Mouse (Mus musculus) embryonic facial prominence, embryonic 11.5 days (tissue): Measurements from ENCODE around the gene Gm7876. TPM values are rescaled to one million over a fixed set of nuclear protein-coding genes. Genes with fewer than 3 reads are reported as not detected.
"Not testable (repeated sequence)": the region's sequence is repeated elsewhere in the genome, so short reads cannot be mapped to it uniquely, and the experiment has no call there.

Source experiments
- ATAC-seq: fragments of 200-750 bp; cut with Nextera tagmentation; replicated peaks from 2 replicates; pipeline ENCODE4 v1.8.0; 2017; ENCODE audit warnings: low read depth; ENCODE audit not compliant: insufficient number of reproducible peaks, low FRiP score, low TSS enrichment
- DNase-seq: peaks from one replicate; pipeline ENCODE4 v3.0.0-alpha.2; 2015; ENCODE audit warnings: low spot score
- H3K27ac ChIP-seq: fragments of 300-500 bp; sonication (generic); replicated peaks from 2 replicates; pipeline ENCODE4 v1.5.1; 2014; ENCODE audit warnings: mild to moderate bottlenecking, low read depth, low read length, control low read depth
- H3K27me3 ChIP-seq: fragments of 300-500 bp; sonication (generic); 2 replicates; pipeline ENCODE4 v1.6.1; 2014; ENCODE audit warnings: mild to moderate bottlenecking, low read length, moderate library complexity, mixed read lengths; ENCODE audit not compliant: control insufficient read depth, insufficient read depth
- H3K36me3 ChIP-seq: fragments of 300-500 bp; sonication (generic); replicated peaks from 2 replicates; pipeline ENCODE4 v1.6.1; 2014; ENCODE audit warnings: low read depth, mild to moderate bottlenecking, low read length, moderate library complexity, mixed read lengths; ENCODE audit not compliant: control insufficient read depth, insufficient read depth
- H3K4me1 ChIP-seq: fragments of 300-500 bp; sonication (generic); 2 replicates; pipeline ENCODE4 v1.6.1; 2014; ENCODE audit warnings: low read length, mixed read lengths; ENCODE audit not compliant: control insufficient read depth, insufficient read depth
- H3K4me2 ChIP-seq: fragments of 300-500 bp; sonication (generic); 2 replicates; pipeline ENCODE4 v1.6.1; 2014; ENCODE audit warnings: low read depth, mild to moderate bottlenecking, control low read depth, low read length, moderate library complexity
- H3K4me3 ChIP-seq: fragments of 300-500 bp; sonication (generic); 2 replicates; pipeline ENCODE4 v1.5.1; 2014; ENCODE audit warnings: low read depth, low read length, control low read depth
- H3K9ac ChIP-seq: fragments of 300-500 bp; sonication (generic); replicated peaks from 2 replicates; pipeline ENCODE4 v1.6.1; 2014; ENCODE audit warnings: mild to moderate bottlenecking, control low read depth, low read length
- H3K9me3 ChIP-seq: fragments of 300-500 bp; sonication (generic); replicated peaks from 2 replicates; pipeline ENCODE4 v1.6.1; 2016; ENCODE audit warnings: mild to moderate bottlenecking, low read length, inconsistent platforms, mixed read lengths; ENCODE audit not compliant: control insufficient read depth
- WGBS: fragments of 180-500 bp; shearing (Covaris S2); extraction: QIAGEN DNeasy Blood & Tissue Kit; methylation state at CpG from one replicate; pipeline ENCODE4 v1.1.7; 2014; 5-methylcytosine and 5-hydroxymethylcytosine counted together
- polyA plus RNA-seq: library from polyadenylated mRNA; unstranded; fragments of >200 nt; fragmentation: Nextera tagmentation; extraction: Ambion mirVana; gene quantifications from 2 replicates; pipeline ENCODE4 v1.2.1, GENCODE M21; 2014

The Gm7876 gene
- polyA plus RNA-seq = not detected in 2 replicates

DNA sequence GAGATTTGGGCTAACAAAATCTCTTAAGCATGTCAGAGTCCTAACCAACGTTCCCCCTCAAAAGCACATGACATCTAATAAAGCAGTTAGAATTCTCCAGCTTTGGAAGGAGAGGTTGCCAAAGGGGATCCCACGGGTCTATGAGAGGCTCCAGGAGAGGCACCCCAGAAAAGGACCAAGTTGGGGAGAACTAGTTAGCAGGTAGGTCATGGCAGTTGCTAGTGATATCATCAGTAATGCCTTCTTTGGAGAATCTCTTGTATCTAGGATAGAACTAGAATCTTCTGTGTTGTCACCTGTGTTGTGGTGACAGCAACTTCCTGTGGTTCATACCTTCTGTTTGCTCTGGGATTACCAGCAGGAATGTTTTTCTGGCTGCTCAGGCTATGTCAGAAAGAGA is at the start of gene Gm7876:
TSS of gene Gm7876 (plus strand) at position 301 of the 400 bp plus-strand sequence.
- H3K9ac ChIP-seq, H3K4me2 ChIP-seq: not testable (repeated sequence)

GRCm38 (mm10) chr14:4663892-4664291 is 45.1 kb upstream of the Gm7876 start, which contains the start of gene Gm3239:
Gene Gm3239 (plus strand): TSS chr14:4664192.
- not testable (repeated sequence) for H3K4me2 ChIP-seq, H3K4me3 ChIP-seq, DNase-seq, H3K36me3 ChIP-seq, H3K27me3 ChIP-seq, H3K4me1 ChIP-seq, H3K27ac ChIP-seq, ATAC-seq, H3K9me3 ChIP-seq, H3K9ac ChIP-seq
- WGBS = no CpG with 5 or more reads among the region's 2 CpGs

More for the DNA sequence above, at the start of gene Gm7876:
- not testable (repeated sequence) for H3K36me3 ChIP-seq, H3K27me3 ChIP-seq, H3K4me1 ChIP-seq, H3K9me3 ChIP-seq, DNase-seq, H3K4me3 ChIP-seq, H3K27ac ChIP-seq, ATAC-seq
- WGBS = 84% methylated on average over 1 of the region's 2 CpGs

GRCm38 (mm10) chr14:4726038-4726880 is 17.2 kb downstream of the Gm7876 start, which contains the start of gene Gm3252:
Gene Gm3252 (plus strand): TSS chr14:4726775.
- H3K4me2 ChIP-seq = peak within 1 kb of the TSS; percentile 25
- ATAC-seq, H3K27ac ChIP-seq, H3K4me1 ChIP-seq, H3K36me3 ChIP-seq, H3K9me3 ChIP-seq, H3K27me3 ChIP-seq: not testable (repeated sequence)
- DNase-seq = peak; percentile 0
- 0% methylated on average over 9 of the region's 47 CpGs for WGBS
- H3K4me3 ChIP-seq = peak within 1 kb of the TSS; percentile 23
- H3K9ac ChIP-seq = 0 out of 2 replicates have a peak within 1 kb of the TSS, but pooled peaks have one; percentile 32

Other genes with a start within 250 kb of the Gm7876 start
- not detected in 2 replicates for gene Gm3182, start 227.5 kb upstream of the Gm7876 start, polyA plus RNA-seq
- gene Gm3047, start 153.8 kb upstream of the Gm7876 start, polyA plus RNA-seq = not detected in 2 replicates
- not detected in 2 replicates for gene Gm8159, start 76.9 kb upstream of the Gm7876 start, polyA plus RNA-seq
- 0.31 and 0.35 TPM in 2 replicates for gene Gm3239, start 45.0 kb upstream of the Gm7876 start, polyA plus RNA-seq
- gene Gm3252, start 17.5 kb downstream of the Gm7876 start, polyA plus RNA-seq = 0.81 and 0.88 TPM in 2 replicates
- not detected in 2 replicates for gene Gm9602, start 67.1 kb downstream of the Gm7876 start, polyA plus RNA-seq
- not detected in 2 replicates for gene Gm3269, start 128.9 kb downstream of the Gm7876 start, polyA plus RNA-seq
- 1.1 and 1.7 TPM in 2 replicates for gene Gm3264, start 146.3 kb downstream of the Gm7876 start, polyA plus RNA-seq
- not detected in 2 replicates for gene Gm3278, start 183.2 kb downstream of the Gm7876 start, polyA plus RNA-seq